Mouse (Mus musculus) E14TG2a.4 (cell line): ENCODE measurements around the gene Sgcd.
"Not testable (repeated sequence)": the region's sequence is repeated elsewhere in the genome, so short reads cannot be mapped to it uniquely, and the experiment has no call there.

Experiments
- H3K27me3 ChIP-seq: 2 replicates; pipeline ENCODE4 v1.6.1; 2014; ENCODE audit warnings: low read length, control low read depth; ENCODE audit not compliant: insufficient read depth
- H3K36me3 ChIP-seq: 2 replicates; pipeline ENCODE4 v1.6.1; 2014; ENCODE audit warnings: low read length, control low read depth; ENCODE audit not compliant: insufficient read depth
- H3K4me1 ChIP-seq: replicated peaks from 2 replicates; pipeline ENCODE4 v1.6.1; 2014; ENCODE audit warnings: low read depth, low read length, control low read depth
- H3K4me3 ChIP-seq: replicated peaks from 2 replicates; pipeline ENCODE4 v1.5.1; 2014; ENCODE audit warnings: mild to moderate bottlenecking, low read length
- H3K9me3 ChIP-seq: 2 replicates; pipeline ENCODE4 v1.6.1; 2014; ENCODE audit warnings: low read length, control low read depth
- CTCF ChIP-seq: conservative IDR thresholded peaks from 2 replicates; pipeline ENCODE4 v1.5.1; 2014; ENCODE audit warnings: low read length
- NANOG ChIP-seq: IDR thresholded peaks from 2 replicates; pipeline ENCODE4 v1.6.1; 2014; ENCODE audit warnings: borderline replicate concordance, low read length, mixed read lengths
- POU5F1 ChIP-seq: IDR thresholded peaks from 2 replicates; pipeline ENCODE4 v1.6.1; 2014; ENCODE audit warnings: low read length, borderline replicate concordance

Sgcd gene

DNA sequence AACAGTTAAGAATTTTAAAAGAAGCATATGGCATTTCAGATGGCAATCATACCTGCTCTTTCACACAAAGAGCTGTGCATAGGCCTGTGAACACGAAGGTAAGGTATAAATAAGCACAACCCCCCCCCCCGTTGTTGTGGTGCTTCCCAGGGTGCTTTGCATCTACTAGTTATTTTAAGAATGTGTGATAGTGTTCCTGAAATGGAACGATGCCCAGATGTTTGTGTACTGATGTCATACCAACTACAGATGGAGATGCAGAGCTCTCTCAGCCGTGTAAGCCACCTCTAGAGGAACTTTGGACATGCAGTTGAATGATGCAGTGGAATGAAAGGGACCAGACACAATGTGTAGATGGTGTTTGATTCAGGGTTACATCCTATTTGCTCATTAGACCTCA is 155.5 kb downstream of the Sgcd start:
- TF ChIP-seq NANOG = no peak
- TF ChIP-seq POU5F1 = no peak
- no peak overlapping the region for H3K4me3 ChIP-seq
- H3K36me3 ChIP-seq = no peaks in the 10 kb centered on the region
- no peaks in the 10 kb centered on the region for H3K9me3 ChIP-seq
- H3K27me3 ChIP-seq = no peaks in the 10 kb centered on the region
- H3K4me1 ChIP-seq = no peaks in the 10 kb centered on the region

DNA sequence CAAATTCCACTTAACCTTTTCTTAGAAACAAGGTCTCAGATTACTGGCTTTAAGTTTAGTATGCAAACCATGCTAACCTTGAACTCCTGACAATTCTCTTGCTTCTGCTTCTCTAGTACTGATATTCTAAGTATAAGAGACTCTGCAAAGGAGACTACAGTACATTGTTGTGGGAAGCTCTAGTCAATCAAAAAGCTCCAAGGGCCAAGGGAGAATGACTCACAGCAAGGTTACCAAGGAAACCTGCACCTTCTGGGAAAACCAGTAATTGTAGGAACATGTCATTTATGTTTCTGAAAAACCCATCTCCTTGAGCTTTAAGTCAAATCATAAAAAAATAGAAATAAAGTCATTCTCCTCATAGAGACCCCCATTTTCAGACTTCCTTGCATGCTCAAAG is 178.5 kb downstream of the Sgcd start:
- no peaks in the 10 kb centered on the region for H3K27me3 ChIP-seq
- TF ChIP-seq CTCF = no peak
- TF ChIP-seq POU5F1 = no peak
- no peak for TF ChIP-seq NANOG
- no peaks in the 10 kb centered on the region for H3K4me1 ChIP-seq
- H3K36me3 ChIP-seq = no peaks in the 10 kb centered on the region
- H3K4me3 ChIP-seq = no peak overlapping the region
- H3K9me3 ChIP-seq = 0 out of 2 replicates have a peak, but pooled peaks cover 3% of the 10 kb centered on the region

DNA sequence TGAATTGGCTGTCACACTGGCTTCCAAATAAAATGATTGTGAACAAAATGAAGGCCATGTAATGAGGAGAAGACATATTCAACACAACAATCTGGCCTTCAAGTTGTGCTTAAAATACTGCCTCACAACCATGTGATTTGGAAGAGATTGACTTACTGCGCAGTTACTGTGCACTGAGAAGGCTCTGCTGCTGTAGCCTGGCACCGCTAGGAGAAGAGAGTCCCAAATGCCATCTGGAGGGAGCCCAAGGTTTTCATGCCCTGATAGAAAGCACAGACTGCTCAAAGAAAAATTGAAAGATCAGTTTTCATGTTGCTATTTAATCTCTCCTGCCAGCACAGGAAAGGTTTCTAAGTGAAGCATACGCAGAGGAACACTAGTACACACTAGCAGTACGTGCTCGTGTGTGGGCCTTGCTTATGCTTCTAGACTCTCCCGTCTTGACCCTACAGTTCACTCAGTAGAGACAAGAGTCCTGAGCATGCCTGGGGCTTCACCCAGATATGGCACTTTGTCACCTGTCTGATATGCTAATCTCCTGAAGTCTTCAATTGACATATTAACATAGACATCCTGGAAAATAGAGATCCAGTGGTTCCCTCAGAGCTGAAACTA is 184.6 kb downstream of the Sgcd start:
- Histone ChIP-seq H3K36me3 (no peaks in the 10 kb centered on the region), H3K4me3 (no peak overlapping the region), H3K27me3 (no peaks in the 10 kb centered on the region), H3K4me1 (no peaks in the 10 kb centered on the region), H3K9me3 (no peaks in the 10 kb centered on the region)
- TF ChIP-seq POU5F1 (no peak), NANOG (no peak), CTCF (no peak)

DNA sequence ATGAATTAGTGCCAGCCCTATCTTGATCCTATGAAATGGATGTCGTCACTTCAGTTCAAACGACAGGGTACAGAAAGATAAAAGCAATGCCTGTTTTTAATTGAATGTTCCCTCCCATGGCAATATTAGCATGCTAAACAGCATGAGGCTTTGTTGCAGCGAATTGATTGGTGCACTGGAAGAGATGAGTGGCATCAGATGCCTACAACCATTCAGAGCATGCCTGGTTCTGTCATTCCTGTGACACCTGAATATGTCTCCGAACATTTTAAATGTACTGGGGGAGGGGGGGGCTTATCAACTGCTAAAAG is 210.9 kb downstream of the Sgcd start:
- TF ChIP-seq NANOG = no peak
- TF ChIP-seq POU5F1 = no peak
- no peak for TF ChIP-seq CTCF

DNA sequence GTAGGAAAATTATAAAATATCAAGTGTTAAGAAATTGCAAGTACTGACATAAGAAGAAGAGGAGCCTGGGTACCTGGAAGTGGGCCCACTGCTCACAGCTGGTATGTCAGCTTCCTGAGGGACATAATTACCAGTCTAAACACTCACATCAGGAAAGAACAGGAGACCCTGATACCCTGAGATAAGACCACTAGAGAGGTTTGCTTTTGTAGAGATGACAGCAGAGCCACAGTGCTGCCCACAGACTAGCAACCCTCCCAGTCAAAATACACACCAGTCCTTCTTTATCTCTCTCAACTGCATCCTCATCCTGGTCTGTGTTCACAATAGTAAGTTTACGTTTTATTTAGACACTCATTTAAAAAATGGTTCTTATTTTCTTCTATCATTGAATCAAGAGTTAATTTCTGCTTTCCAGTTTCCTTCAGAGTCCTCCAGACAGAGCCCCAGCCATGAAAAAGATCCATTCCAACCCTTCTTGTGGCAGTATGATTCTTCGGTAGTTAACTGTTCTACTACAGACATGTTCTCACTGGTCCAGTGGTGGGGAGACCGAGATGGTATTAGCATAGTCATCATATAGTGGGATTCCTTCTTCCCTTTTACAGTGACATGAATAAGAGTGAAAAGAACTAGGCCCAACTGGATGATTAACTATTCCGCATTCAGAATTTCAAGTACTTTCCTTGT is 211.4 kb downstream of the Sgcd start:
- Histone ChIP-seq H3K9me3 (no peaks in the 10 kb centered on the region), H3K4me3 (no peak overlapping the region), H3K36me3 (no peaks in the 10 kb centered on the region), H3K27me3 (no peaks in the 10 kb centered on the region), H3K4me1 (no peaks in the 10 kb centered on the region)
- no peak for TF ChIP-seq POU5F1
- no peak for TF ChIP-seq NANOG
- no peak for TF ChIP-seq CTCF

More for the DNA sequence above, 210.9 kb downstream of the Sgcd start:
- no peaks in the 10 kb centered on the region for H3K36me3 ChIP-seq
- H3K9me3 ChIP-seq = no peaks in the 10 kb centered on the region
- H3K4me1 ChIP-seq = no peaks in the 10 kb centered on the region
- no peak overlapping the region for H3K4me3 ChIP-seq
- no peaks in the 10 kb centered on the region for H3K27me3 ChIP-seq

DNA sequence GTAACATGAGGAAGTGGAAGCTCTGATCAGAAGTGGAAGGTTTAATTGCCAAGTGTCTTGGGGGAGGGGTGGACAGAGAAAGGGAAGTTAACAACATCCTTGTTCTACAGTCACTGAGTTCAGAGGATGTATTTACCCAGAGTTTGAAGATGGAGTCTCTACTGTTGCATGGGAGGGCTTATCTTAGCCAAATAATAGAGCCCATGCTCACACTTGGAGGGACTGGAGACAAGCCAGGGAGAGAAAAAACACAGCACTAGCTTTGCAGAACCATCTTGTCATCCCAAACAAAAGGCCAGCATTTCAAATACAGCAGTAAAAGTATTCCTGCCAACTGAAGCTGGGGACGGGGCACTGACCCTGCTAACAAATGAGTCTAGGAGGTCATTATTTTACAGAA is 212.8 kb downstream of the Sgcd start:
- H3K4me3 ChIP-seq = no peak overlapping the region
- H3K36me3 ChIP-seq = no peaks in the 10 kb centered on the region
- no peaks in the 10 kb centered on the region for H3K27me3 ChIP-seq
- no peak for TF ChIP-seq CTCF
- TF ChIP-seq POU5F1 = no peak
- TF ChIP-seq NANOG = no peak
- H3K9me3 ChIP-seq = no peaks in the 10 kb centered on the region
- H3K4me1 ChIP-seq = no peaks in the 10 kb centered on the region

DNA sequence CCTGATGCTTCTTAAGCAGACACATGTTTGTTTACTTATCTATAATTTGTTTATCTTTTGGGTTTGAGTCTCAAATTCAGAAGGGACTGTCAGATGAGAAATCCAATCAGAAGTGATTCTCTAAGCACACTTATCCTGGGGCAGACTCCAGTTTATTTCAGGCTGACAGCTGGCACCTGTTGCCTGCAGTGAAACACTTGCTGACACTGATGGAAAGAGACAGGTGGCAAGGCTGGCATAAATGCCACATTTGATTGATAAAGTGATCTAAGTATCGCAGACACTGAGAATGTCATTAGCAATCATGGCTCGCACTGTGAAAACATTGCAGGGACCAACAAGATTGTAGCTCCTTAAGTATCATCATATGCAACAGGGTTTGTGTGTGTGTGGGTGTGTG is 222.9 kb downstream of the Sgcd start:
- H3K9me3 ChIP-seq = no peaks in the 10 kb centered on the region
- no peaks in the 10 kb centered on the region for H3K36me3 ChIP-seq
- no peak for TF ChIP-seq NANOG
- TF ChIP-seq POU5F1 = no peak
- no peaks in the 10 kb centered on the region for H3K27me3 ChIP-seq
- no peaks in the 10 kb centered on the region for H3K4me1 ChIP-seq
- H3K4me3 ChIP-seq = no peak overlapping the region

DNA sequence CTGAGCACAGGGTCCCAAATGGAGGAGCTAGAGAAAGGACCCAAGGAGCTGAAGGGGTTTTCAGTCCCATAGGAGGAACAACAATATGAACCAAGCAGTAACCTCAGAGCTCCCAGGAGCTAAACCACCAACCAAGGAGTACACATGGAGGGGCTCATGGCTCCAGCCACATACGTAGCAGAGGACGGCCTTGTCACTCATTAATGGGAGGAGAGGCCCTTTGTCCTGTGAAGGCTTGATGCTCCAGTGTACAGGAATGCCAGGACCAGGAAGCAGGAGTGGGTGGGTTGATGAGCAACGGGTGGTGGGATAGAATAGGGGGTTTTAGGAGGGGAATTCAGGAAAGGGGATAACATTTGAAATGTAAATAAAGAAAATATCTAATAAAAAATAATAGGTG is 225.2 kb downstream of the Sgcd start:
- H3K4me1 ChIP-seq, H3K36me3 ChIP-seq, H3K4me3 ChIP-seq, H3K27me3 ChIP-seq, H3K9me3 ChIP-seq: not testable (repeated sequence)

DNA sequence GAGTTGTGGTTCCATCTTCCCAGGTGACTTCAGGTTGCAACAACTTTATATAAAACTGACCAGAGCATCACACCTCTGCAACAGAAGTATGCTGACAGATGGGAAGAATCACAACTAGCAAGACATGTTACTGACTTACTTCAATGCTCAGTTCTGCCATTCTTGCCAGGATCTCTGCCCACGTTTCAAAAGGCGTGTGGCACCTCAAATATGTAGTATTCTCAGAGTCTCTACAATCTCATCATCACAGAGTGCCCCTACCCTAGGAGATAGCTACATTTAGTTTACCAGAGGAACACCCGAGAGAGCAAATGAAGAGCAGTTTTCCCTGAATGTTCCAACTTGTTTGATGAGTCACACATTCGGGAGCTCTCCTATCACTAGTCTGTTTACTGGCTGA is 229.8 kb downstream of the Sgcd start:
- no peaks in the 10 kb centered on the region for H3K27me3 ChIP-seq
- no peak overlapping the region for H3K4me3 ChIP-seq
- TF ChIP-seq NANOG (no peak), CTCF (no peak), POU5F1 (no peak)
- no peaks in the 10 kb centered on the region for H3K36me3 ChIP-seq
- H3K9me3 ChIP-seq = no peaks in the 10 kb centered on the region
- H3K4me1 ChIP-seq = no peaks in the 10 kb centered on the region
